Mouse (Mus musculus) kidney, postnatal 4 days (tissue): ENCODE measurements around the gene Ctnnd2.

Experiments
- DNase-seq, 2 experiments: peaks; one replicate each; pipeline ENCODE4 v3.0.0; 2021; ENCODE audit warnings: mixed read lengths in 2 of 2

Ctnnd2 gene

DNA sequence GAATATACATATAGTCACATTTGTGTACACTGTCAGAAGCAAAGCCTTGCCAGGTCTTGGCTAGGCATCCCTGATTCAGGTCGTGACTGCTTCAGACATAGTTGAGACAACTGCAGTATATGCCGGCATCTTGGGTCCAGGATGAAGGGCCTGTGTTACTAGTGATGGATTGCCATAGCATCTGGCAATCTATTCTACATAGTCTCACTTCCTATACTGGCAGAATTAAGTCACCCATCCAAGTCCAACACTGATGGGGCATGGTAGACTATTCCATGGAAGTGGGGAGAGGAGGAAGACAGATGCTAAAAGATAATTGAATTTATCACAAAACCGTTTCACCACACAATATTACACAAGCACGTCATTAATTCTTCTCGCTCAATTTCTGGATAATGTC lies 369.1 kb downstream of the Ctnnd2 start:
- DNase-seq: no peak

DNA sequence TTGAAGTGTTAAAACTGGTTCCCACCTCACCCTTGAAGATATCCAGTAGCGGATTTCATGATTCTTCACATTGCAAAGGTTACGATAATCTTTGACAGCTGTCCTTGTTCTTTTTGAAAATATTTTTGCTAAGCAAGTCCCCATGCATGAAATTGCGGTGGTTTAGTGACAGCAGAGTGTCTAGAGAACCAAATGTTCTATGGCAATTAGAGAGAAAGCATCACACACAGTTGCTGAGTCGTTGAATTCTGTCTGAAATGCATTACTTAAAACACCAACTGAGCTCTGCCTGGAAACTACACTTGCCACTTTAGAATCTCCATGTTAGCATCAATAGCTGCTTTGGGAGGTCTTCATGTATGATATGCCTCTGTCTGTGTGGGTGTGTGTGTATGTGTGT lies 375.9 kb downstream of the Ctnnd2 start:
- no peak for DNase-seq

- no peak for DNase-seq
Measured at GRCm38 (mm10) chr15:30550956-30551355, 378.6 kb downstream of the Ctnnd2 start.

GRCm38 (mm10) chr15:30553910-30554406 lies 381.6 kb downstream of the Ctnnd2 start:
- DNase-seq: no peak

DNA sequence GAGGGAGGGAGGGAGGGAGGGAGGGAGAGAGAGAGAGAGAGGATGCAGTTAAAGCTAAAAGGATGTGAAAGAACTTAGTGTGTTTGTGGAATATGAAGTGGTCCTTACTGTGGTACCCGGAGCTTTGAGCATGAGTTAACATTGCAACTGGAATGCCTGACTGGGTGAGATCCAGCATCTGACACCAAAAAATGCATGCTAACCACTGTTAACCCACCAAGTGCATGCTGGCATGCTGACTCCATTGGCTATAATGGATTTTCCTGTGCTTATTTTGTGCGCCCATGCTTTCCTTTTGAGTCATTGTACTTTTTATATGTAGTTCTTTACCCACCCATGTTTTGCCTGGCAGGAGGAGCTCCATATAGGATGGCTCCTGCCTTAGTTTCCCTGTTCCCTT lies 383.4 kb downstream of the Ctnnd2 start:
- no peak for DNase-seq

GRCm38 (mm10) chr15:30562375-30562774 lies 390.0 kb downstream of the Ctnnd2 start:
- no peak for DNase-seq

DNA sequence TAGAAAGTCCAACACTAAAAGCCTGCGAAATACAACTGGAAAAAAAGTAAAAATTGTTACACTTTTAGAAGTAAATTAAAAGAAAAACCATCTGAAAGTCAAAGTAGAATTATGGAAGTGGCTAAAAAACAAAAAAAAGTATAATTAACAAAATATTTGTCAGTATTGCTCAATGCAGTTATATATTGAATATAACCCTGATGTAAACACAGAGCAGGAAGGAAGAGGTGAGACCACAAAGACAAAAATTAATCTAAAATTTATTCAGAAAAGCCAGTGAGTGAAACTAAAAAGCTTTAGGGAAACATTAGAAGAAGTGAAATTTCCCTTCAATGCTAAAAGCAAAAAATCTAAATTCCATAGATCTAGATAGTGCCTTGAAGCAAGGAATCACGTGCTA lies 392.2 kb downstream of the Ctnnd2 start:
- DNase-seq: no peak

DNA sequence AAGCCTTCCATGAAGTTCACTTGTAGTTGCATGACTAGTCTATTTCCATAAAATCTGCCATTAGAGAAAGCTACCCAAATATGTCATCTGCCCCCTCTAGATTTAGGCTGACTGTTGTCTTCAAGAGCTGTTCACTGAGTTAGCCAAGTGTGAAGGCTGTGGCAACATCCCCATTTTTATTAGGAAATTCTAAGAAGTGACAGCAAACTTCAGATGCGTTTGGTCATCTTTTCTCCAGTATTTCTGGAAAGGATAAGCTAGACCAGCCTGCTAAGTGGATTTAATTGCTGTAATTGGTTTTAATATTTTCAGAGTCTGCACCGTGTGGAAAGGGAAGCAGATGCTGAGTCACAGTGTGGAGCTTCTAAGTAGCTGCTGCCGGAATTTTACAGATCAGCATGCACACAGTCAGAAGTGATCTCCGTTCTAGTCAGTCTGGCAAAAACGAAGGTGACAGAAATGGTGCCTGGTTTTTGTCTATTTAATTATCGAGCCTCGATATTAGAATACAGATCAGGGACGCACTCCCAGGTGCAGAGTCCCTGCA lies 397.9 kb downstream of the Ctnnd2 start:
- DNase-seq: no peak

GRCm38 (mm10) chr15:30587446-30587845 lies 415.1 kb downstream of the Ctnnd2 start:
- DNase-seq: no peak

DNA sequence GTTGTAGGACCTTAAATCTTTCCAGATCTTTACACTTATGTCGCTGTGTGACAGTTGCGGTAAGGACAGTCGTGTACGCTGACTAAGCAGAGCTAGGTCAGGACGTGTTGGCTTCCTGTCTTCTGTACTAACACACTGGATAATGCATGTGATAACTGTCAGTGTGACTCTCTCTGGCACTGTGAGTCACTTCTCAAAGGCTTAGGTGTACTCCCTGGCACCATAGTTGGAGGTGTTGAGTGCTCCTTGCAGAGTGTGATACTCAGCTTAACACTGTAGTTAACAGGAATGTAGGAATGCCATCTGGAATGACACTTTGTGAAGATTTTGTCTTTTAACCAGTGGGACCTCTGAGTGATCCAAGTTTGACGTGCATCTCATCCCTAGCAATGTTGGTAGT lies 418.5 kb downstream of the Ctnnd2 start:
- no peak for DNase-seq

DNA sequence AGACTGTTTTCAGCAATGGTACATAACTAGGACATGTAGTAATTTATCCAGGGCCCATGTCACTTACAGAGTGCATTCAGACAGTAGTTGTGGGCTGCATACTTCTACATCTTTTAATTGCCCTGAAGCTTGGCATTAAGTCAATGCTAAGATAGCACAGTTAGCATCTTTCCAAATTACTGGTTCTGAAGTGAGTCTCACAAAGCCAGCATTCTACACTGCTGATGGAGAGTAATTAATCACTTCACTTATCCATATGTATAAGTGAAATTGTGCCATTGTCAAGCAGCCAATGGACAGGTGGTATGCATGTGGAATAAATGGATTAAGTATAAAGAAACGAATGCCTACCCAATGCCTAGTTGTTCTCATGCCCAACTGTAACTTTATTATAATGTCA lies 423.1 kb downstream of the Ctnnd2 start:
- DNase-seq: no peak

DNA sequence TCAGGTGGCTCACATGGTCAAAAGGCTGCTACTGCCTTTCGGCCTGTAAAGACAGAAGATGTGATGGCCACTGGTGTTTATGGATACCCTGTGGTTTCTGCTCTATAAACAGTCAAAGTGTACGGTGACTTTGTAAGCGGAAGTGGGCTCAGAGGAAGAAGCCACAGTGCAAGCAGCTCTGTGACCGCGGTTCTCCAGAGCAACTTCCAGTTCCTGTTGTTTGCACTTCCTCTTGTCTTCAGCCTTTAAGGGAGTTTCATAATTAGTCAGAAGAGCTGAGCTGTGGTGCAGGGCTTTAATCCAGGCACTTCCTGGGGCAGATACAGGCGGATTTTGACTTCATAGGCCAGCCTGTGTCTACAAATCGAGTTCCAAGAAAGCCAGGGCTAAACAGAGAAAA lies 438.2 kb downstream of the Ctnnd2 start:
- no peak for DNase-seq

- no peak for DNase-seq
Measured at GRCm38 (mm10) chr15:30615451-30615850, 443.1 kb downstream of the Ctnnd2 start.

DNA sequence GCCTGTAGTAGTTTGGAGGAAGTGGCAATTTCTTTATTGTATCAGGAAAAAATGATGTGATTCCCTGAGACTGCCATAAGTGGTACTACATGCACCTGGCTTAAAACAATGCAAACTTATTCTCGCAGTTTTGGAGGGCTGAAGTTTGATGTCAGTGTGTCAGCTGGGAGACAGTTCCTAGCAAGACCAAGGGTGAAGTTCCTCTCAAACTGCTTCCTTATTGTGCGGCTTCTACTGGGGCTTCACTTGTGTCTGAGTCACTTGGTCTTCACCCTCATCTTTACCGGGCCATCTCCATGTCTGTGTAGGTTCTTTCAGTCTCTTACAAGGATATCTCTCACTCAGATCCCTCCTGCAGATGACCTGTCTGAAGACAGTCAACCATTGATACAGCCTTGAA lies 444.5 kb downstream of the Ctnnd2 start:
- DNase-seq: no peak

DNA sequence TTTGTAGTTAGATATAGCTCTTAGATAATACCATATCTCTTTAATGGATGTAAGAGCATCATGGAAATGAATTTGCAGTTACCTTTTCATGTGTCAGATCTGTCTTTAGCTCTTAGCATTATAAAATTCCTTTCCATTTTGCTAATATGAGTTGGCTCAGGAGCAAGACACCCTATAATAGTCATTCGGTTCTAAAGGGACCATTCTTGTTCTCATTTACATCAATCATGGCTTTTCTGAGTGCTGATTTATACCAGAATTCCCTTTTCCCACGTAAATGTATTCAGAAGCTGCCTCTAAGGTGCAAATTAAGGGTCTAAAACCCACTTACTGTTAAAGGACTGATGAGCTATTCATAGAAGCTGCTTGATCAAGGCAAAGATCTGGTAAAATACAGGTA lies 445.5 kb downstream of the Ctnnd2 start:
- no peak for DNase-seq

DNA sequence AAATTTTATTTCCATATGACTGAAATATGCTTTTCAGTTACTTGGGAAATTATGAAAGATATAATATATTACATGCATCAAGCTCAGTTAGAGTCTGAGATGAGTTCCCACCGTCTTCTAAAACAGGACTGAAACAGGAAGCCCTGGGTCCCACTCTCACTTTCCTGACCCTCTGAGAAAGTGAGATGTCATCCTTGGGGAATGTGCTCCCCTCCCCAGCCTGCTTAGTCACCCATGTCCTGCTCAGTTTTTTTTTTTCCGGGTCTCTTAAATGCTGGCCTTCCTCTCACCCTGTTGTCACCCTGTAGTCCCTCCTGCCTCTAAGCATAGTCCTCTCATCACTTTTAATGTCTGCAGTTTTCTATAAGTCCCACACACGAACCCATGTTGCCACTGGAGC lies 456.1 kb downstream of the Ctnnd2 start:
- no peak for DNase-seq

DNA sequence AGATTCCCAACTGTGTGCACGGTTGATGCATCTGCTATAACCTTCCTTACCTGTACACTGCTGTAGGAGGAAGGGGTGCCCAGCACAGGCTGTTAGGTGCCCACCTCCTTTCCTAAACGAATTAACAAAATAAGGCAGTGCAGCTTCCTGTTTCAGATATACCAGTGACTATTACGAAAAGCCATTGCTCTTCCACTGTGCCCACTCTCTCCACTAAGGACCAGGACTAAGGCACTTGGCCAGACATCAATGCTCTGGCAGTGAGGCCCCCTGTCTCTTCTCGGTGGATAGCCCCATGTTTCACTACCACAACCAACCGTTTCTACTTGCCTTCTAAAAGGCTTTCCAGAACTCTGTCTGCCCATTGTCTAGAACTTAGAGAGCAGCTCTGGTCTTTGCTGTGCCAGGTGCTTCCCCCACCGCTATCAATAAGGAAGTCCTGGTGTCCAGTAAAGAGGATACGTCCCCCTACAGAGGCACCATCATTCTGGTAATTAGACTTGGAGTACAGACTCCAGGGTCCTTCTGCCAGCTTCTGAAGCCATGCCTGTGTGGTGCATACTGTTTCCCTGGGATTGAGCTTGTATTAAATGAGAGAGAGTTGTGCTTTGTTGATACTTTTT lies 459.8 kb downstream of the Ctnnd2 start:
- DNase-seq: no peak

GRCm38 (mm10) chr15:30633917-30634316 lies 461.5 kb downstream of the Ctnnd2 start:
- DNase-seq: no peak

DNA sequence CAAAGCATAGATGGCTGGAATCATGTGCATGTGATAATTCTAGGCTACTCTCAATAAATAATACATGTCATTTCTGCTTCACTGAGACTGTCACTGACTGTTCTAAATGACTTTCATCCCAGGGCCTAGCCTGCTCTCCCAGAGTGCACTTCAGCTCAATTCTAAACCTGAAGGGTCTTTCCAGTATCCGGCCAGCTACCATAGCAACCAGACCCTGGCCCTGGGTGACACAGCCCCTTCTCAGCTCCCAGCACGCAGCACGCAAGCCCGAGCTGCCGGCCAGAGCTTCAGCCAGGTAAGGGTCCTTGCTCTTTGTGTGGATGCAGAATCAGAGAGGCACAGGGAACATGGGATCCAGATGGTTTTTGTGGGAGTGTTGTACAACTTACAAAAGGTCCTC lies 462.1 kb downstream of the Ctnnd2 start:
- DNase-seq: no peak

DNA sequence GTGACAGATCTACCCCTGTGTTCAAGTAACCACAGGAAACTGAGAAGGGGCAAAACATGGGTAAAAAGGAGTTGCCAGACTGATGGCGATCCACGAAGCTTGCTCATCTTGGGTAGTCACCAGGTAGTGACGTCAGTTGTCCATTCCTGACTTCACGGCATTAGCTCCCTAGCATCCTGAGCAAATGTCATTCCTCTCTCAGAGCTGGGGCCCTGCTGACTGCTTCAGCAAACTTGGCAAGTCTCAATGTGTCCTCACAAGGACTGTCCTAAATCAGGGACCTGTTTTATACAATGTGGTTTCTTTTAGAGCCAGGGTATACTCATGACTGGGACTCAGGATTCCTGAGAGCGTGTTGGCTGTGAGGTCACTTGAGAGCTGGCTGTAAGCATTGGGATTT lies 468.3 kb downstream of the Ctnnd2 start:
- no peak for DNase-seq

- DNase-seq: no peak
Measured at GRCm38 (mm10) chr15:30645688-30646087, 473.3 kb downstream of the Ctnnd2 start.

GRCm38 (mm10) chr15:30646501-30647431 lies 474.4 kb downstream of the Ctnnd2 start:
- peak; percentile 33 to 50 for DNase-seq

GRCm38 (mm10) chr15:30647679-30648311 lies 475.4 kb downstream of the Ctnnd2 start:
- DNase-seq: no peak
